Mouse (Mus musculus) mouse trophoblast stem cell (cell line): ENCODE results near the gene Gfra4.
"Not testable (repeated sequence)": the region's sequence is repeated elsewhere in the genome, so short reads cannot be mapped to it uniquely, and the experiment has no call there.

ENCODE experiments used
- in situ Hi-C, 2 experiments: fragments of 300-500 bp; cut with MseI, MboI; formaldehyde crosslinking; loops; 2 replicates in 1 of 2; 3 replicates in 1 of 2; pipeline ENCODE4 v1.15.1; 2025

Gfra4 gene

GRCm38 (mm10) chr2:131052043-131052442 lies 9.2 kb upstream of the Gfra4 start:
- in situ Hi-C loops: no loop called here

- in situ Hi-C loops: no loop called here
Measured at GRCm38 (mm10) chr2:131046025-131046424, 3.1 kb upstream of the Gfra4 start.

GRCm38 (mm10) chr2:131044989-131045720 lies 2.3 kb upstream of the Gfra4 start:
- in situ Hi-C loops: no loop called here

- in situ Hi-C loops: no loop called here
Measured at GRCm38 (mm10) chr2:131044354-131044852, 1.5 kb upstream of the Gfra4 start.

- in situ Hi-C loops: no loop called here
Measured at GRCm38 (mm10) chr2:131040854-131041825, 1.7 kb downstream of the Gfra4 start.

GRCm38 (mm10) chr2:131038675-131039074 lies 4.2 kb downstream of the Gfra4 start:
- in situ Hi-C loops: no loop called here

GRCm38 (mm10) chr2:131038197-131038596 lies 4.7 kb downstream of the Gfra4 start:
- in situ Hi-C loops: no loop called here

- in situ Hi-C loops: no loop called here
Measured at GRCm38 (mm10) chr2:131037226-131037990, 5.5 kb downstream of the Gfra4 start.

- in situ Hi-C loops: no loop called here
Measured at GRCm38 (mm10) chr2:131036757-131037156, 6.1 kb downstream of the Gfra4 start.

GRCm38 (mm10) chr2:131036343-131036742 lies 6.5 kb downstream of the Gfra4 start:
- in situ Hi-C loops: no loop called here

GRCm38 (mm10) chr2:131031406-131031805 lies 11.5 kb downstream of the Gfra4 start:
- in situ Hi-C loops: not testable (repeated sequence)

GRCm38 (mm10) chr2:131030998-131031397 lies 11.9 kb downstream of the Gfra4 start:
- in situ Hi-C loops: no loop called here

- in situ Hi-C loops: no loop called here
Measured at GRCm38 (mm10) chr2:131030561-131030960, 12.3 kb downstream of the Gfra4 start.

- in situ Hi-C loops: no loop called here
Measured at GRCm38 (mm10) chr2:131029065-131029935, 13.6 kb downstream of the Gfra4 start.

GRCm38 (mm10) chr2:131026941-131027340 lies 15.9 kb downstream of the Gfra4 start:
- in situ Hi-C loops: no loop called here

- in situ Hi-C loops: no loop called here
Measured at GRCm38 (mm10) chr2:131025230-131025629, 17.7 kb downstream of the Gfra4 start.

- in situ Hi-C loops: no loop called here
Measured at GRCm38 (mm10) chr2:131010566-131010965, 32.3 kb downstream of the Gfra4 start.

GRCm38 (mm10) chr2:131009123-131009522 lies 33.8 kb downstream of the Gfra4 start:
- in situ Hi-C loops: no loop called here

- in situ Hi-C loops: no loop called here
Measured at GRCm38 (mm10) chr2:130992818-130993217, 50.1 kb downstream of the Gfra4 start.
